Mouse (Mus musculus) ES-E14 (cell line): ENCODE results near the gene Pts. TPM values are rescaled to one million over a fixed set of nuclear protein-coding genes. Genes with fewer than 3 reads are reported as not detected.

Experiments
- DNase-seq: peaks from one replicate; pipeline ENCODE4 v3.0.0-alpha.2; 2013; ENCODE audit warnings: low read depth, low spot score
- H3K27ac ChIP-seq: 2 replicates; pipeline ENCODE4 v1.5.1; 2012; ENCODE audit warnings: low read depth, mild to moderate bottlenecking, low read length, moderate library complexity, mixed read lengths; ENCODE audit not compliant: poor library complexity, insufficient read depth, severe bottlenecking
- H3K36me3 ChIP-seq: 2 replicates; pipeline ENCODE4 v1.6.1; 2012; ENCODE audit warnings: mild to moderate bottlenecking, low read length, moderate library complexity, mixed read lengths; ENCODE audit not compliant: control insufficient read depth, poor library complexity, insufficient read depth, severe bottlenecking
- H3K4me1 ChIP-seq, 2 experiments: fragments of 150-350 bp in 1 of 2; sonication (generic) in 1 of 2; 2 replicates each; pipeline ENCODE4 v1.6.1; 2012; ENCODE audit warnings: low read length in 2 of 2, mild to moderate bottlenecking in 1 of 2, mixed read lengths in 1 of 2; ENCODE audit not compliant: control insufficient read depth in 2 of 2, insufficient read depth in 2 of 2, poor library complexity in 1 of 2
- H3K4me3 ChIP-seq, 2 experiments: fragments of 150-350 bp in 1 of 2; sonication (generic) in 1 of 2; 2 replicates each; pipeline ENCODE4 v1.5.1; 2012; ENCODE audit warnings: low read length in 2 of 2, low read depth in 1 of 2, mild to moderate bottlenecking in 1 of 2, mixed read lengths in 1 of 2; ENCODE audit not compliant: insufficient read depth in 1 of 2, poor library complexity in 1 of 2, severe bottlenecking in 1 of 2
- H3K9ac ChIP-seq: 2 replicates; pipeline ENCODE4 v1.6.1; 2012; ENCODE audit warnings: low read depth, mild to moderate bottlenecking, low read length, mixed read lengths; ENCODE audit not compliant: poor library complexity, insufficient read depth, severe bottlenecking
- H3K9me3 ChIP-seq: fragments of 150-350 bp; sonication (generic); 2 replicates; pipeline ENCODE4 v1.6.1; 2012; ENCODE audit warnings: low read depth, mild to moderate bottlenecking, low read length; ENCODE audit not compliant: control insufficient read depth, insufficient read depth
- CHD2 ChIP-seq: IDR thresholded peaks from 2 replicates; pipeline ENCODE4 v1.6.1; 2014; ENCODE audit warnings: mild to moderate bottlenecking, low read depth, low read length, inconsistent platforms
- HCFC1 ChIP-seq: IDR thresholded peaks from 2 replicates; pipeline ENCODE4 v1.6.1; 2012; ENCODE audit warnings: low read length, inconsistent platforms, borderline replicate concordance; ENCODE audit not compliant: insufficient read depth
- MAFK ChIP-seq: IDR thresholded peaks from 2 replicates; pipeline ENCODE4 v1.6.1; 2014; ENCODE audit warnings: mild to moderate bottlenecking, low read depth, low read length, inconsistent platforms; ENCODE audit not compliant: insufficient read depth
- ZC3H11A ChIP-seq: IDR thresholded peaks from 2 replicates; pipeline ENCODE4 v1.6.1; 2012; ENCODE audit warnings: low read depth, mild to moderate bottlenecking, inconsistent platforms, low read length, borderline replicate concordance
- ZNF384 ChIP-seq: IDR thresholded peaks from 2 replicates; pipeline ENCODE4 v1.6.1; 2012; ENCODE audit warnings: low read depth, low read length, inconsistent platforms
- in situ Hi-C, 2 experiments: fragments of 600-800 bp; cut with MboI; formaldehyde crosslinking; loops; one replicate each; pipeline ENCODE4 v1.15.1; 2025; ENCODE audit warnings: low sequenced_read_pairs in 2 of 2, inconsistent platforms in 1 of 2; ENCODE audit not compliant: unreplicated experiment in 2 of 2
- total RNA-seq: library from RNA; depleted of rRNA; stranded (reverse); fragments of 300-350 nt; gene quantifications from 2 replicates; pipeline ENCODE4 v1.2.3, GENCODE M21; 2012; rRNA removed

Gene Pts
- 6.8 and 7.6 TPM in 2 replicates for total RNA-seq

GRCm38 (mm10) chr9:50528293-50528892, at the start of gene Pts:
Gene Pts, minus strand, starts transcription at chr9:50528724.
- in situ Hi-C loops = loop anchor here in 1 of 2 experiments (5.0 to 10.0 kb wide), 2 partner anchors 71 to 1034 kb away; no protein-coding TSS in a partner anchor
- DNase-seq = peak; percentile 95
- peak within 1 kb of the TSS; percentile 76 to 91 for H3K4me3 ChIP-seq
- TF ChIP-seq CHD2 (no peak), ZC3H11A (0 out of 2 replicates have a peak, but pooled peaks have one; percentile 41), ZNF384 (no peak), MAFK (no peak), HCFC1 (no peak; the same call in 1 of the 2 replicates)
- no peak within 1 kb of the TSS; the same call in 1 of the 2 replicates for H3K27ac ChIP-seq
- no peaks in the 10 kb centered on the region for H3K4me1 ChIP-seq
- no peaks in the 10 kb centered on the region for H3K9me3 ChIP-seq
- peak within 1 kb of the TSS; percentile 90 for H3K9ac ChIP-seq
- no peaks in the 10 kb centered on the region for H3K36me3 ChIP-seq

GRCm38 (mm10) chr9:50569599-50570525, 41.3 kb upstream of the Pts start:
- Histone ChIP-seq H3K9ac (no peak overlapping the region), H3K9me3 (no peaks in the 10 kb centered on the region), H3K4me1 (no peaks in the 10 kb centered on the region), H3K36me3 (no peaks in the 10 kb centered on the region), H3K27ac (no peak overlapping the region), H3K4me3 (no peak overlapping the region)
- no peak for TF ChIP-seq ZNF384
- TF ChIP-seq HCFC1 = no peak
- no peak for TF ChIP-seq MAFK
- no peak for TF ChIP-seq CHD2
- TF ChIP-seq ZC3H11A = no peak
- no peak for DNase-seq
- in situ Hi-C loops = no loop called here

- Histone ChIP-seq H3K9ac (no peak overlapping the region), H3K9me3 (no peaks in the 10 kb centered on the region), H3K4me3 (no peak overlapping the region), H3K4me1 (no peaks in the 10 kb centered on the region), H3K27ac (no peak overlapping the region), H3K36me3 (no peaks in the 10 kb centered on the region)
- in situ Hi-C loops = no loop called here
- TF ChIP-seq MAFK = no peak
- TF ChIP-seq CHD2 = no peak
- TF ChIP-seq HCFC1 = no peak
- TF ChIP-seq ZC3H11A = no peak
- TF ChIP-seq ZNF384 = no peak
- no peak for DNase-seq
Measured at GRCm38 (mm10) chr9:50567881-50568280, 39.4 kb upstream of the Pts start.

GRCm38 (mm10) chr9:50567372-50567771, 38.8 kb upstream of the Pts start:
- in situ Hi-C loops = no loop called here
- Histone ChIP-seq H3K9me3 (no peaks in the 10 kb centered on the region), H3K27ac (no peak overlapping the region), H3K9ac (no peak overlapping the region), H3K4me1 (no peaks in the 10 kb centered on the region), H3K36me3 (no peaks in the 10 kb centered on the region), H3K4me3 (no peak overlapping the region)
- DNase-seq = no peak
- TF ChIP-seq ZNF384 (no peak), HCFC1 (no peak), MAFK (no peak), ZC3H11A (no peak), CHD2 (no peak)
